Mouse (Mus musculus): Measurements from ENCODE around the gene Eed. TPM values are rescaled to one million over a fixed set of nuclear protein-coding genes. Genes with fewer than 3 reads are reported as not detected.

The Eed gene
- 77.1 TPM for polyA plus RNA-seq (2017; shearing (Covaris generic))

DNA sequence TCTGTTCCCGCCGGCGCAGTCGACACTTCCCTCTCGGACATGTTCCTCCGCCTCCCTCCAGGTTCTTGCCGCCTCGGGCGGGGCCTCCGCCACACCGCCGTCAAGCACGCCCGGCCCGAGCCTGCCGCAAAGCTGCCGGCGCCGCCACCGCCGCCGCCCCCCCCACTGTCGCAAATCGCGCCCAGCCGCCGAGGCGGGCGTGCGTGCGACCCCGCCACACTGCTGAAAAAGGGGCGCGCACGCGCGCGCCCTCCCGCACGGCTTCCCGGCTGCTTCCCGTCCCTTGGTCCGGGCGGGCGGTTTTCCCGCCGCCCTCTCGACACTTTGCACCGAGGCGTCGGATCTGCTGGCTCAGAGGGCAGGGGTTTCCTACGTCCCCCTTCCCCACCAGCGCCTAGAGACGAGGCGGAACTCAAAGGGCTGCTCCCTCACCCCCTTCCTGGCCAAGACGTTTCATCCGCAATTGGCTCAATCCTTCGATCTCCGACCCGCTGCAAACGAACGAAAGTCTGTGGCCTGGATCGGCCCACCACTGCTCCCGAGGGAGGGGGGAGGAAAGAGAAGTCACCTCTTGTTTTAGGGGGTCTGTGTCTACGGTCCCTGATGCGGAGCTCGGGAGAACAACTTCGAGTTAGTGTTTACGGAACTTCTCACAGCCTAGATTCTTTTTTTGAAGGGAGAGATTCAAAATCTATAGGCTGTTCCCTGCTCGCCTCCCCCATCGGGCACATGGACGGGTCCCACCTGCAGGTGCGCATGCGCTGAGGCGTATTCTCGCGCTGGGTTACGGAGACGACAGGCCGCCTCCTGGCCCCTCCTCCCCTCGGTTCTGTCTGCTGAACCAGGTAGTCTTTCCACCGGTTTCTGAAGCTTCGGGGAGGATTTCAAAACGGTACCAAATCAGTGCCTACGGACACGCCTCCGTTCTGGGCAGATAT lies at the start of gene Eed:
Eed (minus strand) TSS at position 499 of the 938 bp plus-strand sequence.

GRCm38 (mm10) chr7:89940571-89941463 lies 40.0 kb downstream of the Eed start, which contains the start of gene Hikeshi:
Gene Hikeshi, minus strand, starts transcription at chr7:89941204.

Other genes starting within 250 kb of the Eed start
- gene Ccdc81, start 77.4 kb downstream of the Eed start, polyA plus RNA-seq (2017; shearing (Covaris generic)), result not detected
- 109 TPM for gene Hikeshi, start 39.8 kb downstream of the Eed start, polyA plus RNA-seq (2017; shearing (Covaris generic))
- 25.3 TPM for gene Picalm, start 149.2 kb upstream of the Eed start, polyA plus RNA-seq (2017; shearing (Covaris generic))

All from CD4-positive, CD25-positive, alpha-beta regulatory T cell, adult 9 weeks (primary cell).